In genomic region chr1:153564701-153565100, GRCm38 (mm10) we compare ENCODE assay signal across 20 mouse cellular contexts. TPM values are rescaled to one million over a fixed set of nuclear protein-coding genes. Genes with fewer than 3 reads are reported as not detected.
"Had no signal": no experiment of that assay in that cellular context is flagged by ENCODE, and none has a peak within 500 bp of the region (broad histone marks: within the 10 kb centered on the region; RNA-seq: fewer than 3 reads in every experiment).

No protein-coding gene starts in this region.

- H3K9ac ChIP-seq: liver, embryonic 13.5 days; liver, embryonic 15.5 days; liver, postnatal 0 days; lung, embryonic 15.5 days; midbrain, embryonic 13.5 days; midbrain, embryonic 15.5 days; neural tube, embryonic 12.5 days had no signal

- H3K4me2 ChIP-seq: liver, embryonic 13.5 days; liver, embryonic 15.5 days; lung, embryonic 15.5 days; midbrain, embryonic 11.5 days; midbrain, embryonic 13.5 days; midbrain, embryonic 15.5 days; neural tube, embryonic 12.5 days had no signal

- ATAC-seq: liver, postnatal 0 days; lung, postnatal 0 days; midbrain, embryonic 13.5 days; midbrain, embryonic 15.5 days had no signal

- H3K4me1 ChIP-seq: liver, embryonic 13.5 days; lung, embryonic 15.5 days; midbrain, embryonic 13.5 days; midbrain, embryonic 15.5 days had no signal

- DNase-seq: liver, embryonic 13.5 days; liver, postnatal 0 days; lung, adult 2 months; lung, postnatal 14 days; lung, postnatal 36 days; retina, postnatal 1 day; right cerebral cortex, postnatal 14 days; thymus, adult 2 months; thymus, postnatal 25 days; thymus, postnatal 4 days had no signal

- H3K9me3 ChIP-seq: liver, embryonic 13.5 days; liver, embryonic 15.5 days; lung, embryonic 15.5 days; megakaryocyte, embryonic 14.5 days; midbrain, embryonic 13.5 days; midbrain, embryonic 15.5 days; neural tube, embryonic 12.5 days had no signal

- H3K36me3 ChIP-seq: liver, embryonic 13.5 days; liver, embryonic 15.5 days; lung, embryonic 15.5 days; midbrain, embryonic 13.5 days; midbrain, embryonic 15.5 days; neural tube, embryonic 12.5 days had no signal

- H3K27ac ChIP-seq: liver, embryonic 13.5 days; liver, embryonic 15.5 days; lung, embryonic 15.5 days; macrophage; midbrain, embryonic 13.5 days; midbrain, embryonic 15.5 days; neural tube, embryonic 12.5 days had no signal

- H3K27me3 ChIP-seq: liver, embryonic 13.5 days; liver, embryonic 15.5 days; lung, embryonic 15.5 days; midbrain, embryonic 13.5 days; midbrain, embryonic 15.5 days had no signal

- H3K4me3 ChIP-seq: liver, embryonic 13.5 days; liver, embryonic 15.5 days; lung, embryonic 15.5 days; midbrain, embryonic 13.5 days; midbrain, embryonic 15.5 days; neural tube, embryonic 12.5 days had no signal

RNA-seq across cellular contexts. Expression of gene Npl, which starts 14.9 kb away (rescaled TPM):
- total RNA-seq: neutrophil, adult 5-6 weeks had no signal
